Mouse (Mus musculus) kidney, embryonic 14.5 days (tissue): ENCODE data around the gene Lyrm1. TPM values are rescaled to one million over a fixed set of nuclear protein-coding genes. Genes with fewer than 3 reads are reported as not detected.

Source experiments
- polyA plus RNA-seq: library from polyadenylated mRNA; unstranded; fragments of >200 nt; fragmentation: Nextera tagmentation; extraction: Ambion mirVana; gene quantifications from 2 replicates; pipeline ENCODE4 v1.2.1, GENCODE M21; 2014

Gene Lyrm1
- polyA plus RNA-seq, 1 experiment from 2014 or later = 8.3 TPM

Other genes starting within 250 kb of the Lyrm1 start
- not detected in 2 replicates for gene Acsm4, start 205.8 kb upstream of the Lyrm1 start, polyA plus RNA-seq
- 55.0 and 89.8 TPM in 2 replicates for gene Thumpd1, start 175.1 kb upstream of the Lyrm1 start, polyA plus RNA-seq
- gene Acsm3, start 134.9 kb upstream of the Lyrm1 start, polyA plus RNA-seq = 0.16 and 0.74 TPM in 2 replicates
- 22.9 and 30.6 TPM in 2 replicates for gene Rexo5, start 101.9 kb upstream of the Lyrm1 start, polyA plus RNA-seq
- gene Eri2, start 101.8 kb upstream of the Lyrm1 start, polyA plus RNA-seq = 23.8 and 31.7 TPM in 2 replicates
- 5.6 and 5.9 TPM in 2 replicates for gene Dcun1d3, start 437 bp downstream of the Lyrm1 start, polyA plus RNA-seq
- gene Dnah3, start 199.4 kb downstream of the Lyrm1 start, polyA plus RNA-seq = 0.04 TPM in 1 of 2 replicates, not detected in the other
- gene Tmem159, start 206.5 kb downstream of the Lyrm1 start, polyA plus RNA-seq = 28.6 and 30.5 TPM in 2 replicates
- gene Zp2, start 249.4 kb downstream of the Lyrm1 start, polyA plus RNA-seq = not detected in 2 replicates